Comparison of ENCODE assay signal across 15 mouse cellular contexts in the genomic region with DNA sequence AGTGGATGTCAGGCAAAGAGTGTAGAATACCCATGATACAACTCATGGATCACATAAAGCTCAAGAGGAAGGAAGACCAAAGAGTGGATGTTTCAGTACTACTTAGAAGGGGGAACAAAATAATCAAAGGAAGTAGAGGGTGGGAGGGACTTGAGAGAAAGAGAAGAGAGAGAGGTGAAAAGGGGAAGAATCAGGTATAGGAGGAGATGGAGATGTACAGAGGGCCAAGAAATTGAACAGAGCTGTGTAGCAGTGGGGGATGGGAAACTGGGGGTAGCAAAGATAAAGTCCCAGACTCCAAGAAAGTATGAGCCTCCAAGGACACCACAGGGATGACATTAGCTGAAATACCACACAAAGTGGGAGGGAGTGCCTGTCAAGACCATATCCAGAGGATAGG.
"Had no signal": no experiment of that assay in that cellular context is flagged by ENCODE, and none has a peak within 500 bp of the region (broad histone marks: within the 10 kb centered on the region; RNA-seq: fewer than 3 reads in every experiment).

No protein-coding gene starts in this region.

- DNase-seq: retina, postnatal 1 day; right cerebral cortex, adult 18-20 months; right cerebral cortex, postnatal 14 days; right cerebral cortex, postnatal 25 days; right cerebral cortex, postnatal 4 days; spleen, adult 18-20 months; thymus, adult 18-20 months; thymus, adult 2 months; thymus, postnatal 14 days; thymus, postnatal 25 days; thymus, postnatal 36 days; thymus, postnatal 4 days had no signal

- H3K27me3 ChIP-seq: neural tube, embryonic 15.5 days; stomach, embryonic 15.5 days had no signal

- H3K27ac ChIP-seq: neural tube, embryonic 15.5 days; stomach, embryonic 15.5 days; stomach, postnatal 0 days had no signal

- H3K9me3 ChIP-seq: neural tube, embryonic 15.5 days; stomach, embryonic 15.5 days had no signal

- H3K4me1 ChIP-seq: neural tube, embryonic 15.5 days; stomach, embryonic 15.5 days had no signal

- H3K9ac ChIP-seq: neural tube, embryonic 15.5 days; stomach, embryonic 15.5 days had no signal

- H3K4me2 ChIP-seq: neural tube, embryonic 15.5 days; stomach, embryonic 15.5 days had no signal

- H3K4me3 ChIP-seq: neural tube, embryonic 15.5 days; stomach, embryonic 15.5 days had no signal

- H3K36me3 ChIP-seq: neural tube, embryonic 15.5 days; stomach, embryonic 15.5 days had no signal
